Mouse (Mus musculus): ENCODE results near the gene Cpeb3.

DNA sequence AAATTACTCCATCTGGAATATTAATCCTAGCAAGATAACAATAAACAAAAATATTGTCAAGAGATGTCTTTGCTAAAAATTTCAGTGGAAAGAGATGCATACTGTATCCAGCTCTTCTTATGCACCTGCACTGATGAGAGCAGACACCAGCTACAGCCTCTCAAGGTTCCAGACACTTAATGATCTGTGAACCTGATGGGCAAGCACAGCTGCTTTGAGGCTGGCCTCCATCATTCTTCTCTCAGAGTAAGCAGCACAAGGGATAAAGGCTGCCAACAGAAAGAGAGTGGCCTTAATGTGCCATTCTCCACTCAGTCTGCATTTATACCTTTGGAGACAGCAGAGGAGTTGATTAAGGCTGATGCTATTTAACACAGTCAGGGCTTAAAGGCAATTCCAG, 167.5 kb downstream of the Cpeb3 start:
- TF ChIP-seq GATA1 (IDR thresholded peaks at IDR 0.05; ENCODE audit: low read length) (no peak), TAL1 (IDR thresholded peaks at IDR 0.05; ENCODE audit: low read length) (no peak)
